Mouse (Mus musculus) mouse trophoblast stem cell (cell line): ENCODE results near the gene Tomm22.

Source experiments
- in situ Hi-C, 2 experiments: fragments of 300-500 bp; cut with MseI, MboI; formaldehyde crosslinking; loops; 2 replicates in 1 of 2; 3 replicates in 1 of 2; pipeline ENCODE4 v1.15.1; 2025

Tomm22 gene

DNA sequence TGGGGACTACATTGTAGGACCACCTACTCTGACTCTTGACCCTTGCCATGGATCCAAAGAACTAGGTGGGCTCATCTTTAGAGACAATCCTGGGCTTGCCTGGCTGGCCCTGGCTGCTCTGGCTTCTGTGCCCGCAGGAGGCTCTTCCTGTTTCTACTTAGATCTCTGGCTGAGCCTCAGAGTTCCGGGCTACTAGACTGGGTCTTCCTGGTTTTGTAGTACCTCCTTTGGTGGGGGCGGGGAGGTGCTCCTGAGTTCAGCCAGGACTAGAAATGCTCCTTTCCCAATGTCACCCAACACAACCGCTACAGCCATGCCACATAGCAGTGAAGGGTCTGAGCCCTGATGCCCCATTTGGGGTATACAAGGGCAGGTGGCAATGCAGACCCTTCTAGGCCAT is 50.1 kb downstream of the Tomm22 start:
- in situ Hi-C loops: no loop called here
